Mouse (Mus musculus): ENCODE results near the gene Mpzl3.

- no peak for TF ChIP-seq EP300 (IDR thresholded peaks at IDR 0.05; ENCODE audit: low read depth)
- no peak for TF ChIP-seq CTCF (IDR thresholded peaks at IDR 0.05; ENCODE audit: low read depth)
Observed at GRCm38 (mm10) chr9:45103211-45103979, 48.4 kb downstream of the Mpzl3 start.

Data from heart, postnatal 0 days (tissue).